Mouse (Mus musculus) thymus, adult 2 months (tissue): ENCODE data around the gene Map3k21.

Experiments used
- CTCF ChIP-seq: fragments of 200-500 bp; IDR thresholded peaks from 2 replicates; pipeline ENCODE4 v1.5.1; 2012; ENCODE audit warnings: mild to moderate bottlenecking, control low read depth, low read length, moderate library complexity, borderline replicate concordance; ENCODE audit not compliant: control insufficient read depth, poor library complexity, insufficient read depth; ENCODE audit errors: extremely low read depth
- POLR2A ChIP-seq: fragments of 200-500 bp; IDR thresholded peaks from 2 replicates; pipeline ENCODE4 v1.6.1; 2012; ENCODE audit warnings: mild to moderate bottlenecking, low read length, control low read depth, moderate library complexity; ENCODE audit not compliant: control insufficient read depth, poor library complexity, insufficient read depth; ENCODE audit errors: extremely low read depth

DNA sequence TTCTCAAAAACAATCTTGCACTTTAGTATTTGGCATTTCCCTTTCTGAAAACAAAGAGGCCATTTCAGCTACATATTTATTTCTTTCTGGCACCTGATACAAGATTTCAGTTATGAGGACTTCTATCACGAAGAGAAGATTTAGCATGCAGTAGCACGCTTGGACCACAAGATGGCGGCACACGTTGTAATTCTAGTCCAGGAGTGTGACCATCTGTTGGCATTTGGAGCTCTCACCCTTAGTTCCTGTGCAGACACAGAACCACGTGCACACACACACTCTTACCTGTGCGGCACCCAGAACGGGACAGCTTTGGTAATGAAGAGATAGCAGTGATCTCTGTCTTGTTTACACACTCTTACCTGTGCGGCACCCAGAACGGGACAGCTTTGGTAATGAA is 25.4 kb downstream of the Map3k21 start:
- TF ChIP-seq CTCF (no peak), POLR2A (no peak)
